In the genomic region with DNA sequence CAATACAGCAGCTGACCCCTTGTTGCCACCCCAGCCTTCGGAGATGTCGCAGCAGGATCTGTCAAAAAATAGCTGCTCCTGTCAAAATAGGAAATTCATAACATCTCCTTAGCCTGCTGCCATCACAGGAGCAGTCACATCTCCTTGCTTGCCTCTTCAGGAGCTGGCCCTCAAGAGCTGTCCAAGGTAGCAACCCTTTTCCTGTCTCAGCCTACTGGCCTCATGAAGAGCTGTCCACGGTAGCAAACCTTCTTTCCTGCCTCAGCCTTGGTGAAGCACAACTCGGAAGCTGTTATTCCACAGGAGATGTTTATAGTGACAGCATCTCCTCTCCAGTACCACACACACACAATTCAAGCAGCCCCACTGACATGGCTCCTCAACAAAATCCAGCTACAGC, we compare ENCODE assay signal across 24 mouse cellular contexts.
DNase-seq lines count a peak whose midpoint lies in the region; ATAC-seq lines count a peak whose summit lies in the region.
"Had no signal": no experiment of that assay in that cellular context is flagged by ENCODE, and none has a peak within 500 bp of the region (broad histone marks: within the 10 kb centered on the region; RNA-seq: fewer than 3 reads in every experiment).

No protein-coding gene starts in this region.

- no peak overlapping the region for H3K4me2 ChIP-seq in embryonic facial prominence, embryonic 11.5 days (ENCODE audit: low read depth, low read length)
- no peak overlapping the region for H3K4me2 ChIP-seq in forebrain, embryonic 15.5 days (replicated peaks)
- H3K4me2 ChIP-seq: forebrain, embryonic 13.5 days; heart, embryonic 11.5 days; hindbrain, embryonic 15.5 days; limb, embryonic 15.5 days; midbrain, embryonic 12.5 days; neural tube, embryonic 15.5 days had no signal

- no peaks in the 10 kb centered on the region for H3K36me3 ChIP-seq in embryonic facial prominence, embryonic 11.5 days (replicated peaks; ENCODE audit: control insufficient read depth, insufficient read depth, low read depth, low read length)
- no peaks in the 10 kb centered on the region for H3K36me3 ChIP-seq in embryonic facial prominence, embryonic 10.5 days (replicated peaks)
- no peaks in the 10 kb centered on the region for H3K36me3 ChIP-seq in midbrain, embryonic 10.5 days
- no peaks in the 10 kb centered on the region for H3K36me3 ChIP-seq in forebrain, embryonic 15.5 days
- H3K36me3 ChIP-seq: hindbrain, embryonic 15.5 days; limb, embryonic 15.5 days; midbrain, embryonic 12.5 days; neural tube, embryonic 15.5 days had no signal

- peak; percentile 24 for DNase-seq in embryonic facial prominence, embryonic 11.5 days (ENCODE audit: low spot score)
- no peak for DNase-seq in embryonic facial prominence, embryonic 10.5 days (ENCODE audit: low spot score)
- DNase-seq in 416B (ENCODE audit: low read depth) (peak; percentile 67), NIH3T3 (ENCODE audit: low read depth) (peak; percentile 3)
- DNase-seq in embryo, embryonic 11 days: peak; percentile 28
- no peak for DNase-seq in midbrain, embryonic 10.5 days (ENCODE audit: low spot score)
- DNase-seq: cerebellum, adult 11-12 months; cerebellum, postnatal 36 days; gastrocnemius, postnatal 25 days; layer of hippocampus, adult 9-11 months; lung, adult 18-20 months; lung, postnatal 4 days; right cerebral cortex, postnatal 25 days; thymus, postnatal 25 days had no signal

- 76% methylated on average over 4 of the region's 4 CpGs for WGBS in embryonic facial prominence, embryonic 11.5 days
- 75% methylated on average over 4 of the region's 4 CpGs for WGBS in embryonic facial prominence, embryonic 10.5 days
- 88% methylated on average over 4 of the region's 4 CpGs for WGBS in midbrain, embryonic 10.5 days
- WGBS in forebrain, embryonic 15.5 days: 78% methylated on average over 4 of the region's 4 CpGs

- no peak for ATAC-seq in embryonic facial prominence, embryonic 11.5 days (replicated peaks; ENCODE audit: insufficient number of reproducible peaks, low FRiP score, low TSS enrichment, low read depth)
- no peak for ATAC-seq in forebrain, embryonic 15.5 days (replicated peaks)
- ATAC-seq: activated CD4-positive, CD25-positive, alpha-beta regulatory T cell, adult 4 months; forebrain, embryonic 13.5 days; intestine, embryonic 16.5 days had no signal

- no peaks in the 10 kb centered on the region for H3K9me3 ChIP-seq in embryonic facial prominence, embryonic 11.5 days (replicated peaks; ENCODE audit: control insufficient read depth, low read length)
- H3K9me3 ChIP-seq in embryonic facial prominence, embryonic 10.5 days: no peaks in the 10 kb centered on the region
- no peaks in the 10 kb centered on the region for H3K9me3 ChIP-seq in midbrain, embryonic 10.5 days (replicated peaks)
- H3K9me3 ChIP-seq in forebrain, embryonic 15.5 days: no peaks in the 10 kb centered on the region
- H3K9me3 ChIP-seq: forebrain, embryonic 13.5 days; hindbrain, embryonic 15.5 days; limb, embryonic 15.5 days; midbrain, embryonic 12.5 days; neural tube, embryonic 15.5 days had no signal

- H3K27ac ChIP-seq in embryonic facial prominence, embryonic 11.5 days (replicated peaks; ENCODE audit: low read depth, low read length): no peak overlapping the region
- H3K27ac ChIP-seq in embryonic facial prominence, embryonic 10.5 days (replicated peaks): no peak overlapping the region
- no peak overlapping the region for H3K27ac ChIP-seq in midbrain, embryonic 10.5 days (replicated peaks)
- H3K27ac ChIP-seq in forebrain, embryonic 15.5 days (replicated peaks): no peak overlapping the region
- H3K27ac ChIP-seq: forebrain, embryonic 13.5 days; hindbrain, embryonic 15.5 days; kidney, postnatal 0 days; limb, embryonic 15.5 days; midbrain, embryonic 12.5 days; neural tube, embryonic 15.5 days had no signal

- no peak overlapping the region for H3K9ac ChIP-seq in embryonic facial prominence, embryonic 11.5 days (replicated peaks; ENCODE audit: low read length)
- no peak overlapping the region for H3K9ac ChIP-seq in forebrain, embryonic 15.5 days (replicated peaks)
- H3K9ac ChIP-seq: forebrain, embryonic 13.5 days; hindbrain, embryonic 15.5 days; limb, embryonic 15.5 days; midbrain, embryonic 12.5 days; neural tube, embryonic 15.5 days had no signal

- H3K27me3 ChIP-seq in embryonic facial prominence, embryonic 11.5 days (ENCODE audit: control insufficient read depth, insufficient read depth, low read length): no peaks in the 10 kb centered on the region
- H3K27me3 ChIP-seq in embryonic facial prominence, embryonic 10.5 days (replicated peaks; ENCODE audit: low read depth, poor library complexity, severe bottlenecking): no peaks in the 10 kb centered on the region
- peaks cover 8% of the 10 kb centered on the region; the same call in 1 of the 2 replicates for H3K27me3 ChIP-seq in midbrain, embryonic 10.5 days (ENCODE audit: low read depth, poor library complexity, severe bottlenecking)
- no peaks in the 10 kb centered on the region for H3K27me3 ChIP-seq in forebrain, embryonic 15.5 days
- H3K27me3 ChIP-seq: forebrain, embryonic 13.5 days; hindbrain, embryonic 15.5 days; limb, embryonic 15.5 days; midbrain, embryonic 12.5 days; neural tube, embryonic 15.5 days had no signal

- no peak overlapping the region for H3K4me3 ChIP-seq in embryonic facial prominence, embryonic 11.5 days (ENCODE audit: low read depth, low read length)
- no peak overlapping the region for H3K4me3 ChIP-seq in embryonic facial prominence, embryonic 10.5 days
- no peak overlapping the region for H3K4me3 ChIP-seq in midbrain, embryonic 10.5 days
- no peak overlapping the region for H3K4me3 ChIP-seq in forebrain, embryonic 15.5 days
- H3K4me3 ChIP-seq: forebrain, embryonic 13.5 days; hindbrain, embryonic 15.5 days; limb, embryonic 15.5 days; midbrain, embryonic 12.5 days; neural tube, embryonic 15.5 days had no signal

- H3K4me1 ChIP-seq in embryonic facial prominence, embryonic 11.5 days (ENCODE audit: control insufficient read depth, insufficient read depth, low read length): no peaks in the 10 kb centered on the region
- H3K4me1 ChIP-seq in embryonic facial prominence, embryonic 10.5 days: no peaks in the 10 kb centered on the region
- peaks cover 14% of the 10 kb centered on the region for H3K4me1 ChIP-seq in midbrain, embryonic 10.5 days
- H3K4me1 ChIP-seq in forebrain, embryonic 15.5 days: peaks cover 9% of the 10 kb centered on the region
- H3K4me1 ChIP-seq: forebrain, embryonic 13.5 days; limb, embryonic 15.5 days; midbrain, embryonic 12.5 days; neural tube, embryonic 15.5 days had no signal

Comparison
In these comparisons a context has a peak if more than half of its experiments do, and no peak if none do; other contexts are left out.
1. DNase-seq: peak in embryonic facial prominence, embryonic 11.5 days (single experiment), 416B (single experiment), NIH3T3 (single experiment) and embryo, embryonic 11 days (single experiment); none in embryonic facial prominence, embryonic 10.5 days (single experiment) and midbrain, embryonic 10.5 days (single experiment).